Mouse (Mus musculus) stomach, embryonic 16.5 days (tissue): ENCODE results near the gene Dsp. TPM values are rescaled to one million over a fixed set of nuclear protein-coding genes. Genes with fewer than 3 reads are reported as not detected.

Experiments used
- ATAC-seq: fragments of 200-750 bp; cut with Nextera tagmentation; 2 replicates; pipeline ENCODE4 v1.8.0; 2017; ENCODE audit warnings: moderate number of reproducible peaks, moderate TSS enrichment; ENCODE audit not compliant: insufficient read depth, low FRiP score
- H3K27ac ChIP-seq: fragments of 300-500 bp; sonication (generic); 2 replicates; pipeline ENCODE4 v1.5.1; 2014; ENCODE audit warnings: low read length
- H3K27me3 ChIP-seq: fragments of 300-500 bp; sonication (generic); 2 replicates; pipeline ENCODE4 v1.6.1; 2014; ENCODE audit warnings: low read length, control low read depth, mixed read lengths; ENCODE audit not compliant: control insufficient read depth, insufficient read depth
- H3K36me3 ChIP-seq: fragments of 300-500 bp; sonication (generic); 2 replicates; pipeline ENCODE4 v1.6.1; 2014; ENCODE audit warnings: low read length; ENCODE audit not compliant: control insufficient read depth, insufficient read depth
- H3K4me1 ChIP-seq: fragments of 300-500 bp; sonication (generic); 2 replicates; pipeline ENCODE4 v1.6.1; 2014; ENCODE audit warnings: low read length, control low read depth, mixed read lengths; ENCODE audit not compliant: control insufficient read depth, insufficient read depth
- H3K4me2 ChIP-seq: fragments of 300-500 bp; sonication (generic); 2 replicates; pipeline ENCODE4 v1.6.1; 2014; ENCODE audit warnings: low read depth, low read length, mixed read lengths
- H3K4me3 ChIP-seq: fragments of 300-500 bp; sonication (generic); replicated peaks from 2 replicates; pipeline ENCODE4 v1.5.1; 2014; ENCODE audit warnings: mild to moderate bottlenecking, low read length
- H3K9ac ChIP-seq: fragments of 300-500 bp; sonication (generic); 2 replicates; pipeline ENCODE4 v1.6.1; 2014; ENCODE audit warnings: low read length
- H3K9me3 ChIP-seq: fragments of 300-500 bp; sonication (generic); replicated peaks from 2 replicates; pipeline ENCODE4 v1.6.1; 2016; ENCODE audit warnings: low read length, control low read depth; ENCODE audit not compliant: control insufficient read depth
- WGBS: fragments of 180-500 bp; shearing (Covaris S2); extraction: QIAGEN DNeasy Blood & Tissue Kit; methylation state at CpG from one replicate; pipeline ENCODE4 v1.1.7; 2014; 5-methylcytosine and 5-hydroxymethylcytosine counted together
- polyA plus RNA-seq: library from polyadenylated mRNA; unstranded; fragments of >200 nt; fragmentation: Nextera tagmentation; extraction: Ambion mirVana; gene quantifications from 2 replicates; pipeline ENCODE4 v1.2.1, GENCODE M21; 2015

Gene Dsp
- 36.4 and 45.1 TPM in 2 replicates for polyA plus RNA-seq

DNA sequence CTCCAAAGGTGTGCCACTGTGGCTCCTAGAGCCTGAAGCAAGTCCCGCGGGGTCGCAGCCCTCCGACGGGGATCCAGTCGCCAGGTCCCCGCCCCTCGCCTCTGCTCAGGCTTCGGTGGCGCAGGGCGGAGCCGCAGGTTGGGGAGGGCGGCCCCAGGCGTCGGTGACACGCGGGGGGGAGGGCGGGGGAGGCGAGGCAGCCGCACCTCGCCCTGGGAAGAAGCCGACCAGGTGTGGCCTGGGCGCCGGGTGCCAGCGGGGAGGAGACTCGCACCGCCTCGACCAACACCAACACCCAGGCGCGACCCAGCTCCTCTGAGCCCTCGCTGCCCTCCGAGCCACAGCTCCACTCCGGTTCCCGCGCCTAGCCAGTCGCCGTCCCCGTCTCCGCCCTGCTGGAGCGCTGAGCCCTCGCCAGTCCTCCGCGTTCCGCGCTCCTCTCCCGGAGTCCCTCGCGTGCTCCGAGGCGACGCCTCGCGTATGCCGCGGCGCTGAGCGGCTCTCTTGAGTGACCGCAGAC, at the start of gene Dsp:
TSS of gene Dsp (plus strand) at position 226 of the 520 bp plus-strand sequence.
- Histone ChIP-seq H3K27me3 (peaks cover 7% of the 10 kb centered on the region; the same call in 1 of the 2 replicates), H3K4me1 (0 out of 2 replicates have a peak, but pooled peaks cover 6% of the 10 kb centered on the region), H3K36me3 (no peaks in the 10 kb centered on the region), H3K4me3 (peak within 1 kb of the TSS; percentile 47), H3K27ac (peak within 1 kb of the TSS; percentile 79), H3K9me3 (no peaks in the 10 kb centered on the region), H3K4me2 (peak within 1 kb of the TSS; percentile 67), H3K9ac (peak within 1 kb of the TSS; percentile 84)
- WGBS = under 1% methylated on average over 58 of the region's 58 CpGs
- peak; percentile 89 for ATAC-seq

- H3K4me3 ChIP-seq = no peak overlapping the region
- 54% methylated on average over 4 of the region's 4 CpGs for WGBS
- H3K4me1 ChIP-seq = no peaks in the 10 kb centered on the region
- H3K27me3 ChIP-seq = no peaks in the 10 kb centered on the region
- no peak overlapping the region for H3K9ac ChIP-seq
- no peak for ATAC-seq
- no peak overlapping the region for H3K4me2 ChIP-seq
- no peaks in the 10 kb centered on the region for H3K9me3 ChIP-seq
- no peaks in the 10 kb centered on the region for H3K36me3 ChIP-seq
- H3K27ac ChIP-seq = no peak overlapping the region
These were observed 47.7 kb upstream of the Dsp start for GRCm38 (mm10) chr13:38103406-38103805.

GRCm38 (mm10) chr13:38104501-38104900, 46.6 kb upstream of the Dsp start:
- H3K4me1 ChIP-seq = no peaks in the 10 kb centered on the region
- H3K9me3 ChIP-seq = no peaks in the 10 kb centered on the region
- no peaks in the 10 kb centered on the region for H3K36me3 ChIP-seq
- ATAC-seq = no peak
- H3K4me3 ChIP-seq = no peak overlapping the region
- H3K9ac ChIP-seq = no peak overlapping the region
- 91% methylated on average over 10 of the region's 10 CpGs for WGBS
- H3K27me3 ChIP-seq = no peaks in the 10 kb centered on the region
- no peak overlapping the region for H3K27ac ChIP-seq
- no peak overlapping the region for H3K4me2 ChIP-seq

DNA sequence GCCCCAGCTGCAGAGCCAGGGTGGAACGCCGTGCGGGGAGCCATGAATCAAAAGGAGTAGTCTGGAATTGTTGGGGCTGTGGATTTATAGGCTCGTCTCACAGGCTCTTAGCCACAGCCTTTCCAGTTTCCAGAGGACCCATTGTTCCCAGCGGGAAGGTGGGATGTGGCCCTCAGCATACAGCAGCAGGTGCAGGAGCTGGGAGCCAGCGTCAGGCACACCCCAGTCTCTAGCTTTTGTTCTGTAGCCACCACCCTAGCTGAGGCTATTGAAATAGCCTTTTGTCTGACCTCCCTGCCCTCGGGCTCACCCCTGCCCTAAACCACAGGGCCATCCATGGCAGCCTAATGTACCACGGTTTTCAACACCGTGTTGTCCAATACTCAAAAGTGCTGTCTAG, 42.0 kb upstream of the Dsp start:
- Histone ChIP-seq H3K27ac (no peak overlapping the region), H3K4me1 (no peaks in the 10 kb centered on the region), H3K4me2 (no peak overlapping the region), H3K9me3 (no peaks in the 10 kb centered on the region), H3K27me3 (no peaks in the 10 kb centered on the region), H3K36me3 (no peaks in the 10 kb centered on the region), H3K9ac (no peak overlapping the region), H3K4me3 (no peak overlapping the region)
- 78% methylated on average over 9 of the region's 9 CpGs for WGBS
- no peak for ATAC-seq

DNA sequence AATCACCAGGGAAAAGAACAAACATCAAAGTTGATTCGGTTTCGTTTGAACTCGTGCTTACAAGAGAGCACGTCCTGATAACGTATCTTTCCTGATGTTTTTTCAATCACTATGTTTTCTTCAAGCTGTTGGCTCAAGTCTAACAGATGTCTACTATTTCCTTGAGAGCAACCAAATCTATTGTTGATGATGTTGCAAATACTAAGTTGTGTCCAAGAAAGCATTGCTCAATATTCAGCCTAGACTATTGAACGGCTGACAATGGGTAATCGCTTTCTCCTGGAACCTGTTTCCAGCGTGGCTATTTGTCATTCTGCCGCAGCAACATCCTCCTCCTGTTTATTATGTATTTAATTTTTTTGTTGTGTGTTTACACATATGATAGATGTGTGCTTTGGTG, 28.8 kb upstream of the Dsp start:
- H3K27me3 ChIP-seq = no peaks in the 10 kb centered on the region
- 60% methylated on average over 9 of the region's 9 CpGs for WGBS
- no peak for ATAC-seq

DNA sequence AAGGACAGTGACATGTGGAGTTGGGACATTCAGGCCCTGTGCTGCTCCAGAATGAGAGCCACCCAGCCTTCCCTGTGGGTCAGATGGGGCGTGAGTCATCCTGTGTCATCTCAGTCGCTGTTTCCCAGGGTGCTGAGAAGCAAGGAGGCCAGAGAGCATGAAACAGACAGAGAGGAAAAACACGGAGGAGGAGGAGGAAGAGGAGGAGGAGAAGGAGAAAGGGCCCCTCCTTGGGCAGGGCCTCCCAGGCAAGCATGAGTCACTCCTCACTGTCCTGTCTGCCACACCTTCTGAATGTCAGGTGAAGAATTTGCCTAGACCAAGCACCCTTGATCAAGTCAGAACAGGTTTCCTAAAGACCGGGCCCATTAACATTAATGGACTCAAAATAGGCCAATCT, 27.4 kb upstream of the Dsp start:
- ATAC-seq = peak; percentile 79
- WGBS = 59% methylated on average over 4 of the region's 4 CpGs
- H3K27me3 ChIP-seq = no peaks in the 10 kb centered on the region

More for the DNA sequence above, 28.8 kb upstream of the Dsp start:
- Histone ChIP-seq H3K9me3 (no peaks in the 10 kb centered on the region), H3K4me2 (no peak overlapping the region), H3K4me3 (no peak overlapping the region), H3K36me3 (no peaks in the 10 kb centered on the region), H3K27ac (no peak overlapping the region), H3K4me1 (no peaks in the 10 kb centered on the region), H3K9ac (no peak overlapping the region)

DNA sequence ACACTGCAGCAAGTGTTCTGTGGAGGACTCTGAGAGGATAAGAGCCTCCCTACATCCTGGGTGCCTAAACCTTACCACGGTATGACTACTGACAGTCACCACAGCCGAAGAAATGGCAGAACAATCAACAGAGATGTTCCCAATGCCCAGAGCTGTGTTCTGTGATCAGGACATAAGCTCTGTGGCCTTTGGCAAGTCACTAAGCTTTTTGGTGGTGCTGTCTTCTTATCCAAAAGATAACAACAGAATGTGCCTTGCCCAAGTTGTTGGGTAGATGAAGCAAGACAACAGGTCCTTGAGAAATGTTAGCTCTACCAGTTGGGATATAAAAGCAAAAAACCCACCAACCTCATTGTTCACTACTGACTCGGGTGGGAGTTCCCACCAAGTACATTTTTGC, 23.4 kb upstream of the Dsp start:
- no peaks in the 10 kb centered on the region for H3K9me3 ChIP-seq
- whole genome bisulfite sequencing = 83% methylated on average over 3 of the region's 3 CpGs
- H3K27ac ChIP-seq = no peak overlapping the region
- H3K27me3 ChIP-seq = no peaks in the 10 kb centered on the region
- no peak for ATAC-seq
- no peak overlapping the region for H3K9ac ChIP-seq
- no peaks in the 10 kb centered on the region for H3K36me3 ChIP-seq
- H3K4me3 ChIP-seq = no peak overlapping the region
- no peak overlapping the region for H3K4me2 ChIP-seq
- no peaks in the 10 kb centered on the region for H3K4me1 ChIP-seq

More for the DNA sequence above, 27.4 kb upstream of the Dsp start:
- Histone ChIP-seq H3K36me3 (no peaks in the 10 kb centered on the region), H3K9ac (no peak overlapping the region), H3K27ac (peak overlapping the region; percentile 84), H3K4me2 (no peak overlapping the region), H3K4me3 (no peak overlapping the region), H3K4me1 (no peaks in the 10 kb centered on the region), H3K9me3 (no peaks in the 10 kb centered on the region)

GRCm38 (mm10) chr13:38128246-38128645, 22.8 kb upstream of the Dsp start:
- Histone ChIP-seq H3K4me1 (no peaks in the 10 kb centered on the region), H3K27me3 (no peaks in the 10 kb centered on the region), H3K9ac (no peak overlapping the region), H3K27ac (peak overlapping the region; percentile 31; the same call in 1 of the 2 replicates), H3K4me3 (no peak overlapping the region), H3K36me3 (no peaks in the 10 kb centered on the region), H3K9me3 (no peaks in the 10 kb centered on the region), H3K4me2 (no peak overlapping the region)
- no peak for ATAC-seq
- 46% methylated on average over 3 of the region's 3 CpGs for WGBS

DNA sequence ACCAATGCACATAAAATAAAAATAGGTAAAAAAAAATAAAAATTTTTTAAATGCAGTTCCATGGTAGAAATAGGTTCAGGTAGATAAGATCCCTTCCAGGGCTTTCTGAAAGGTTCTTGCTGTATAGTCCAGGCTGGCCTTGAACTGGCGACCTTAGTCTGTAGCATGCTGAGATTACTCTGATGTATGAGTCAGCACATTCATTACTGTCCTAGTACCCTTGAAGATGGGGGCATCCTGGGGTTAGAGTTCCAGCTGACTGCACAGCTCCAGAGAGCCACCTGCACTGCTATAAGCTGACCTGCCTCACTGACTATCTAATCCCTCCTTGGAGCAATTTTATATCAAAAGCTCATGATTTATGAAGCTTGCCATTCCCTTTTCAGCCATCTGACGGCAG, 21.6 kb upstream of the Dsp start:
- ATAC-seq = no peak
- Histone ChIP-seq H3K27ac (no peak overlapping the region), H3K4me1 (no peaks in the 10 kb centered on the region), H3K27me3 (no peaks in the 10 kb centered on the region), H3K4me3 (no peak overlapping the region), H3K9ac (no peak overlapping the region), H3K4me2 (no peak overlapping the region), H3K9me3 (no peaks in the 10 kb centered on the region), H3K36me3 (no peaks in the 10 kb centered on the region)
- 86% methylated on average over 2 of the region's 2 CpGs for WGBS
